Mouse (Mus musculus) kidney, adult 10 weeks (tissue): ENCODE results near the gene Akirin1. TPM values are rescaled to one million over a fixed set of nuclear protein-coding genes. Genes with fewer than 3 reads are reported as not detected.

Source experiments
- polyA plus RNA-seq: library from polyadenylated mRNA; stranded (reverse); fragments of 350-450 nt; fragmentation: Illumina TruSeq; extraction: RNeasy Lipid Tissue Mini Kit (QIAGEN cat#74804); gene quantifications from one replicate; pipeline ENCODE4 v1.2.3, GENCODE M21; 2014; ENCODE audit warnings: low read depth, low replicate concordance

Akirin1 gene
- polyA plus RNA-seq = 63.6 TPM

DNA sequence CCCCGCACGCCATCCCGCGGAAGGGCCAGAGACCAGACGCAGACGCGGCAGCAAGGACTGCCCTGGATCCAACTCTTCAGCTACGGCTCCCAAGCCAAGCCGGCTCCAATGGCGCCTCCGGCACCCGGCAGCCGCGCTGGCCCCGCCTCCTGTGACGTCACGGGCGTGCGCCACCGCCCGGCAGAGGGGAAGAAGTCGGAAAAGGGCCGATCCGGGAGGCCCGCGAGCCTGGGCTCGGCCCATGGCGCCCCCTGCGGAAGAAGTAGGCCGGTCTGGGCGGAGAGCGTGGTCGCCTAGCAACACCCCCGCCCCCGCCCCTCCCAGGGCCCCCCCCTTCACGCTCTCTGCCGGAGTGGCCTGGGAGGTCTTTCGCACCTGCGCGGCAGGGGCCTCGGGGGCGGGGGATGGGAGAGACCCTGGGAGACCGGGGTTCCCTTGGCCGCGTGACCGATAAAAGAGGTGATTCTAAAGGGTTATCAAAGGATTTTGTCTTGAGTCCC lies at the start of gene Akirin1:
Gene Akirin1, minus strand, starts transcription at position 194 of the 500 bp plus-strand sequence.

GRCm38 (mm10) chr4:123787191-123787985 lies 37.2 kb upstream of the Akirin1 start, which contains the start of gene Rhbdl2:
Gene Rhbdl2 (plus strand): TSS chr4:123787874.

GRCm38 (mm10) chr4:123717574-123718433 lies 32.3 kb downstream of the Akirin1 start, which contains the start of gene Ndufs5:
Gene Ndufs5 (minus strand): TSS chr4:123718202.

Other genes starting within 250 kb of the Akirin1 start
- 149 TPM for gene Macf1, start 66.0 kb downstream of the Akirin1 start, polyA plus RNA-seq
- gene Ndufs5, start 32.1 kb downstream of the Akirin1 start, polyA plus RNA-seq = 26.6 TPM
- 1.9 TPM for gene Rhbdl2, start 37.5 kb upstream of the Akirin1 start, polyA plus RNA-seq
- gene 4933427I04Rik, start 109.3 kb upstream of the Akirin1 start, polyA plus RNA-seq = not detected
- 89.3 TPM for gene Mycbp, start 154.5 kb upstream of the Akirin1 start, polyA plus RNA-seq
- gene Rragc, start 167.1 kb upstream of the Akirin1 start, polyA plus RNA-seq = 259 TPM
- not detected for gene 4930535I16Rik, start 167.7 kb upstream of the Akirin1 start, polyA plus RNA-seq